ENCODE assay signal across 11 mouse cellular contexts in the genomic region with DNA sequence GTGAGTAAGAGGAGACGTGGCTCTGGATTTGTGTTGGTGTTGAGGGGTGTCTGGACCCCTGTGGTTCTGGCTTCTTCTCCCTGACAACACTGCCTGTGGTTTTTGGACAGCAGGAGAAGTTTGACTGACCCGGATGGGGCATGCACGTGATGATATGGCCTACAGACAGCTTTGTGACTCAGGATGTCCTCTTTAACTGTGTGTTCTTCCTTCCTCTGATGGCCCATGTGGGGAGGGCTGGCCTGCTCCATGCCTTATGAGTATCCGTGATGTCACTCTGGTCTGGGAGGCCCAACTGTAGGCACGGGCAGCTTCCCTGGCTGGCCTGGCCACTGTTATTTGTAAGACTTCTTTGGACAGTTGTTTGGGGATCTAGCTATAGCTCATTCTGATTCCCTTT. TPM values are rescaled to one million over a fixed set of nuclear protein-coding genes. Genes with fewer than 3 reads are reported as not detected.
DNase-seq lines count a peak whose midpoint lies in the region; ATAC-seq lines count a peak whose summit lies in the region.
"Had no signal": no experiment of that assay in that cellular context is flagged by ENCODE, and none has a peak within 500 bp of the region (broad histone marks: within the 10 kb centered on the region; RNA-seq: fewer than 3 reads in every experiment).

No protein-coding gene starts in this region.

- H3K9me3 ChIP-seq in heart, embryonic 16.5 days (replicated peaks; ENCODE audit: control insufficient read depth, low read length) = no peaks in the 10 kb centered on the region
- H3K9me3 ChIP-seq in lung, embryonic 15.5 days = no peaks in the 10 kb centered on the region
- H3K9me3 ChIP-seq: forebrain, embryonic 12.5 days; intestine, embryonic 15.5 days had no signal

- ATAC-seq in heart, embryonic 16.5 days (replicated peaks; ENCODE audit: extremely low read depth, insufficient read depth, low FRiP score) = no peak
- ATAC-seq in lung, embryonic 15.5 days (ENCODE audit: borderline replicate concordance, extremely low read depth, low FRiP score, low TSS enrichment) = no peak
- ATAC-seq: intestine, embryonic 15.5 days had no signal

- H3K27me3 ChIP-seq in heart, embryonic 16.5 days (ENCODE audit: control insufficient read depth, insufficient read depth, low read length) = no peaks in the 10 kb centered on the region
- no peaks in the 10 kb centered on the region for H3K27me3 ChIP-seq in lung, embryonic 15.5 days
- H3K27me3 ChIP-seq: intestine, embryonic 15.5 days had no signal

- WGBS in heart, embryonic 16.5 days = 57% methylated on average over 5 of the region's 5 CpGs
- WGBS in lung, embryonic 15.5 days = 64% methylated on average over 5 of the region's 5 CpGs

- no peak overlapping the region for H3K9ac ChIP-seq in heart, embryonic 16.5 days (ENCODE audit: low read length)
- H3K9ac ChIP-seq in lung, embryonic 15.5 days = no peak overlapping the region
- H3K9ac ChIP-seq: forebrain, embryonic 12.5 days; intestine, embryonic 15.5 days had no signal

- DNase-seq in gastrocnemius, adult 18-20 months (ENCODE audit: low spot score) = peak; percentile 43
- DNase-seq in gastrocnemius, adult 8-10 months (ENCODE audit: low spot score in 2 of 2) = no peak
- DNase-seq in adrenal gland, postnatal 14 days = peak; percentile 50
- no peak for DNase-seq in frontal cortex, postnatal 25 days (ENCODE audit: low spot score in 2 of 2)
- DNase-seq in gastrocnemius, postnatal 25 days = no peak
- DNase-seq in thymus, postnatal 36 days = no peak
- DNase-seq: B cell, adult 2 months had no signal

- peaks cover 77% of the 10 kb centered on the region for H3K4me1 ChIP-seq in heart, embryonic 16.5 days (ENCODE audit: control insufficient read depth, insufficient read depth, low read length)
- peaks cover 82% of the 10 kb centered on the region for H3K4me1 ChIP-seq in lung, embryonic 15.5 days

- H3K4me2 ChIP-seq in heart, embryonic 16.5 days (ENCODE audit: low read depth, low read length) = no peak overlapping the region
- no peak overlapping the region for H3K4me2 ChIP-seq in lung, embryonic 15.5 days
- H3K4me2 ChIP-seq: forebrain, embryonic 12.5 days; intestine, embryonic 15.5 days had no signal

- no peak overlapping the region for H3K4me3 ChIP-seq in heart, embryonic 16.5 days (ENCODE audit: low read length)
- no peak overlapping the region for H3K4me3 ChIP-seq in lung, embryonic 15.5 days
- H3K4me3 ChIP-seq: forebrain, embryonic 12.5 days; intestine, embryonic 15.5 days had no signal

- no peaks in the 10 kb centered on the region for H3K36me3 ChIP-seq in heart, embryonic 16.5 days (ENCODE audit: control insufficient read depth, insufficient read depth)
- H3K36me3 ChIP-seq in lung, embryonic 15.5 days = no peaks in the 10 kb centered on the region
- H3K36me3 ChIP-seq: forebrain, embryonic 12.5 days; intestine, embryonic 15.5 days had no signal

- H3K27ac ChIP-seq in heart, embryonic 16.5 days (ENCODE audit: low read length) = 0 out of 2 replicates have a peak overlapping the region, but pooled peaks have one; percentile 9
- H3K27ac ChIP-seq in lung, embryonic 15.5 days = peak overlapping the region; percentile 13; the same call in 1 of the 2 replicates
- H3K27ac ChIP-seq: forebrain, embryonic 12.5 days; intestine, embryonic 15.5 days had no signal

RNA-seq across cellular contexts. Expression of a gene that starts 11.7 kb away (rescaled TPM):
- 100 to 1,000 TPM; 129 to 134 TPM for total RNA-seq in gastrocnemius, adult 18-20 months (2021)
- total RNA-seq in gastrocnemius, adult 8-10 months (2022) = 100 to 1,000 TPM; 127 to 155 (median 141) TPM
- 46.5 and 62.1 TPM in 2 replicates for total RNA-seq in adrenal gland, postnatal 14 days (2021)
- 6.6 and 8.4 TPM in 2 replicates for polyA plus RNA-seq in heart, embryonic 16.5 days (2015; fragmentation: Nextera tagmentation; extraction: Ambion mirVana)
- polyA plus RNA-seq in lung, embryonic 15.5 days (2015; fragmentation: Nextera tagmentation; extraction: Ambion mirVana) = 12.6 and 13.5 TPM in 2 replicates
- 10 to 100 TPM; 70.1 to 81.3 TPM for total RNA-seq in gastrocnemius, postnatal 25 days (2021)

Comparison
In these comparisons a context has a peak if more than half of its experiments do, and no peak if none do; other contexts are left out.
1. DNase-seq: peak in gastrocnemius, adult 18-20 months (single experiment) and adrenal gland, postnatal 14 days (single experiment); none in gastrocnemius, adult 8-10 months (0 of 2), frontal cortex, postnatal 25 days (0 of 2), gastrocnemius, postnatal 25 days (single experiment) and thymus, postnatal 36 days (0 of 2).